Mouse (Mus musculus): ENCODE results near the gene Dhx40. TPM values are rescaled to one million over a fixed set of nuclear protein-coding genes. Genes with fewer than 3 reads are reported as not detected.
"Not testable (repeated sequence)": the region's sequence is repeated elsewhere in the genome, so short reads cannot be mapped to it uniquely, and the experiment has no call there.

Gene Dhx40
- polyA plus RNA-seq, 1 experiment from 2014 or later: 20.3 TPM

- no peak for DNase-seq (ENCODE audit: low spot score)
These were observed 12.0 kb upstream of the Dhx40 start for GRCm38 (mm10) chr11:86819536-86819935.

GRCm38 (mm10) chr11:86818928-86819327 lies 11.4 kb upstream of the Dhx40 start:
- no peak for DNase-seq (ENCODE audit: low spot score)

GRCm38 (mm10) chr11:86816288-86816687 lies 8.7 kb upstream of the Dhx40 start:
- DNase-seq (ENCODE audit: low spot score): not testable (repeated sequence)

GRCm38 (mm10) chr11:86814481-86814880 lies 6.9 kb upstream of the Dhx40 start:
- DNase-seq (ENCODE audit: low spot score): not testable (repeated sequence)

GRCm38 (mm10) chr11:86813256-86813655 lies 5.7 kb upstream of the Dhx40 start:
- DNase-seq (ENCODE audit: low spot score): not testable (repeated sequence)

GRCm38 (mm10) chr11:86811326-86811630 lies 3.7 kb upstream of the Dhx40 start:
- DNase-seq (ENCODE audit: low spot score): no peak

GRCm38 (mm10) chr11:86810572-86811325 lies 3.2 kb upstream of the Dhx40 start:
- DNase-seq (ENCODE audit: low spot score): no peak

GRCm38 (mm10) chr11:86809828-86810227 lies 2.3 kb upstream of the Dhx40 start:
- no peak for DNase-seq (ENCODE audit: low spot score)

GRCm38 (mm10) chr11:86807001-86807477 lies 507 bp downstream of the Dhx40 start:
- DNase-seq (ENCODE audit: low spot score): peak; percentile 54

GRCm38 (mm10) chr11:86794161-86794560 lies 13.4 kb downstream of the Dhx40 start:
- DNase-seq (ENCODE audit: low spot score): no peak

- DNase-seq (ENCODE audit: low spot score): not testable (repeated sequence)
These were observed 20.1 kb downstream of the Dhx40 start for GRCm38 (mm10) chr11:86787436-86787835.

- DNase-seq (ENCODE audit: low spot score): no peak
These were observed 21.8 kb downstream of the Dhx40 start for GRCm38 (mm10) chr11:86785767-86786166.

GRCm38 (mm10) chr11:86769884-86770283 lies 37.7 kb downstream of the Dhx40 start:
- DNase-seq (ENCODE audit: low spot score): no peak

GRCm38 (mm10) chr11:86764501-86764900 lies 43.0 kb downstream of the Dhx40 start:
- no peak for DNase-seq (ENCODE audit: low spot score)

GRCm38 (mm10) chr11:86763127-86763526 lies 44.4 kb downstream of the Dhx40 start:
- DNase-seq (ENCODE audit: low spot score): not testable (repeated sequence)

- no peak for DNase-seq (ENCODE audit: low spot score)
These were observed 47.2 kb downstream of the Dhx40 start for GRCm38 (mm10) chr11:86760357-86760756.

- DNase-seq (ENCODE audit: low spot score): no peak
These were observed 47.7 kb downstream of the Dhx40 start for GRCm38 (mm10) chr11:86759886-86760285.

- DNase-seq (ENCODE audit: low spot score): no peak
These were observed 48.3 kb downstream of the Dhx40 start for GRCm38 (mm10) chr11:86759226-86759625.

- peak; percentile 15 for DNase-seq (ENCODE audit: low spot score)
These were observed 49.0 kb downstream of the Dhx40 start for GRCm38 (mm10) chr11:86758559-86758958.

- DNase-seq (ENCODE audit: low spot score): peak; percentile 98
These were observed 49.8 kb downstream of the Dhx40 start, which contains the start of gene Cltc for GRCm38 (mm10) chr11:86757480-86758371. Cltc (minus strand) TSS chr11:86757565.

GRCm38 (mm10) chr11:86757142-86757479 lies 50.4 kb downstream of the Dhx40 start:
- DNase-seq (ENCODE audit: low spot score): no peak
